Mouse (Mus musculus) midbrain, embryonic 11.5 days (tissue): ENCODE measurements around the gene Mtf2. TPM values are rescaled to one million over a fixed set of nuclear protein-coding genes. Genes with fewer than 3 reads are reported as not detected.
"Not testable (repeated sequence)": the region's sequence is repeated elsewhere in the genome, so short reads cannot be mapped to it uniquely, and the experiment has no call there.

Experiments
- ATAC-seq: fragments of 200-750 bp; cut with Nextera tagmentation; 2 replicates; pipeline ENCODE4 v1.8.0; 2017; ENCODE audit warnings: moderate TSS enrichment, moderate library complexity; ENCODE audit not compliant: low FRiP score
- DNase-seq: peaks from one replicate; pipeline ENCODE4 v3.0.0; 2015; ENCODE audit warnings: low spot score; ENCODE audit errors: missing footprints
- H3K27ac ChIP-seq: fragments of 300-500 bp; sonication (generic); 2 replicates; pipeline ENCODE4 v1.5.1; 2014; ENCODE audit warnings: low read depth, low read length
- H3K27me3 ChIP-seq: fragments of 300-500 bp; sonication (generic); 2 replicates; pipeline ENCODE4 v1.6.1; 2014; ENCODE audit warnings: mild to moderate bottlenecking, low read length, moderate library complexity, mixed read lengths; ENCODE audit not compliant: control insufficient read depth, insufficient read depth
- H3K36me3 ChIP-seq: fragments of 300-500 bp; sonication (generic); 2 replicates; pipeline ENCODE4 v1.6.1; 2014; ENCODE audit warnings: mild to moderate bottlenecking, low read length, moderate library complexity, mixed read lengths; ENCODE audit not compliant: control insufficient read depth, insufficient read depth
- H3K4me1 ChIP-seq: fragments of 300-500 bp; sonication (generic); 2 replicates; pipeline ENCODE4 v1.6.1; 2014; ENCODE audit warnings: low read length; ENCODE audit not compliant: control insufficient read depth, insufficient read depth
- H3K4me2 ChIP-seq: fragments of 300-500 bp; sonication (generic); 2 replicates; pipeline ENCODE4 v1.6.1; 2014; ENCODE audit warnings: mild to moderate bottlenecking, moderate library complexity
- H3K4me3 ChIP-seq: fragments of 300-500 bp; sonication (generic); 2 replicates; pipeline ENCODE4 v1.5.1; 2014; ENCODE audit warnings: low read depth, low read length
- H3K9ac ChIP-seq: fragments of 300-500 bp; sonication (generic); 2 replicates; pipeline ENCODE4 v1.6.1; 2014; ENCODE audit warnings: low read length
- H3K9me3 ChIP-seq: fragments of 300-500 bp; sonication (generic); 2 replicates; pipeline ENCODE4 v1.6.1; 2016; ENCODE audit warnings: low read length; ENCODE audit not compliant: control insufficient read depth
- WGBS: fragments of 180-500 bp; shearing (Covaris S2); extraction: QIAGEN DNeasy Blood & Tissue Kit; methylation state at CpG from one replicate; pipeline ENCODE4 v1.1.7; 2014; 5-methylcytosine and 5-hydroxymethylcytosine counted together
- polyA plus RNA-seq: library from polyadenylated mRNA; unstranded; fragments of >200 nt; fragmentation: Nextera tagmentation; extraction: Ambion mirVana; gene quantifications from 2 replicates; pipeline ENCODE4 v1.2.1, GENCODE M21; 2014

Mtf2 gene
- polyA plus RNA-seq, 1 experiment from 2014 or later = 124 TPM

DNA sequence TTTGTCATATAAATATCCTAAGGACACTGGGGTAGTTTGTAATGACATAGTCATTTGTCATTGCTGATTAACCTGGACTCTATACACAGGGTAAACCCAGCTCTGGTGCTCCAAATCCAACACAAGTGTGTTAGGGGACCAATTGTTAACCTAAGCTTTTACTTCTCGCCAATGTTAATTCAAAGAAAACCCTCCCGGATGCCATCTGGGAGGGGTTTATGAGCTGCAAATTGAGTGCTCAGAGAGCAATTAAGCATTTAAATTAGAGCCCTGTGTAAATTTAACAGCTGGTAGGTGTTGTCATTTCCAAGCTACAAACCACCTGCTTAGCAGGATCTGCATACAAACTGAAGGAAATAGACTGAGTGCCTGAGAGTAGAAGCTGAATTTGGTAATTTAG, 30.0 kb upstream of the Mtf2 start:
- ATAC-seq = no peak
- peak; percentile 71 for DNase-seq

GRCm38 (mm10) chr5:108042061-108042460, 23.4 kb upstream of the Mtf2 start:
- DNase-seq = peak; percentile 74
- no peaks in the 10 kb centered on the region for H3K9me3 ChIP-seq
- H3K4me2 ChIP-seq = no peak overlapping the region
- 87% methylated on average over 5 of the region's 5 CpGs for WGBS
- no peaks in the 10 kb centered on the region for H3K36me3 ChIP-seq
- no peak overlapping the region for H3K4me3 ChIP-seq
- H3K27ac ChIP-seq = no peak overlapping the region
- ATAC-seq = no peak
- no peaks in the 10 kb centered on the region for H3K27me3 ChIP-seq
- no peak overlapping the region for H3K9ac ChIP-seq
- no peaks in the 10 kb centered on the region for H3K4me1 ChIP-seq

More for the DNA sequence above, 30.0 kb upstream of the Mtf2 start:
- H3K36me3 ChIP-seq = no peaks in the 10 kb centered on the region
- H3K4me1 ChIP-seq = no peaks in the 10 kb centered on the region
- no peaks in the 10 kb centered on the region for H3K27me3 ChIP-seq
- 59% methylated on average over 2 of the region's 2 CpGs for WGBS
- H3K4me3 ChIP-seq = no peak overlapping the region
- no peak overlapping the region for H3K27ac ChIP-seq
- no peak overlapping the region for H3K4me2 ChIP-seq
- H3K9ac ChIP-seq = no peak overlapping the region
- H3K9me3 ChIP-seq = no peaks in the 10 kb centered on the region

- H3K4me1 ChIP-seq = no peaks in the 10 kb centered on the region
- H3K36me3 ChIP-seq = no peaks in the 10 kb centered on the region
- H3K9me3 ChIP-seq = no peaks in the 10 kb centered on the region
- H3K27ac ChIP-seq = no peak overlapping the region
- H3K4me3 ChIP-seq = no peak overlapping the region
- no peaks in the 10 kb centered on the region for H3K27me3 ChIP-seq
- no peak overlapping the region for H3K4me2 ChIP-seq
- H3K9ac ChIP-seq = no peak overlapping the region
- DNase-seq (peak; percentile 71), ATAC-seq (no peak)
- 73% methylated on average over 1 of the region's 1 CpGs for WGBS
These were observed 21.6 kb upstream of the Mtf2 start for GRCm38 (mm10) chr5:108043908-108044307.

GRCm38 (mm10) chr5:108049711-108050268, 15.7 kb upstream of the Mtf2 start:
- no peaks in the 10 kb centered on the region for H3K9me3 ChIP-seq
- ATAC-seq = no peak
- H3K4me1 ChIP-seq = no peaks in the 10 kb centered on the region
- H3K27ac ChIP-seq = no peak overlapping the region
- H3K4me3 ChIP-seq = no peak overlapping the region
- no peaks in the 10 kb centered on the region for H3K36me3 ChIP-seq
- no peak overlapping the region for H3K9ac ChIP-seq
- H3K4me2 ChIP-seq = no peak overlapping the region
- DNase-seq = peak; percentile 77
- 6% methylated on average over 3 of the region's 3 CpGs for WGBS
- H3K27me3 ChIP-seq = no peaks in the 10 kb centered on the region

DNA sequence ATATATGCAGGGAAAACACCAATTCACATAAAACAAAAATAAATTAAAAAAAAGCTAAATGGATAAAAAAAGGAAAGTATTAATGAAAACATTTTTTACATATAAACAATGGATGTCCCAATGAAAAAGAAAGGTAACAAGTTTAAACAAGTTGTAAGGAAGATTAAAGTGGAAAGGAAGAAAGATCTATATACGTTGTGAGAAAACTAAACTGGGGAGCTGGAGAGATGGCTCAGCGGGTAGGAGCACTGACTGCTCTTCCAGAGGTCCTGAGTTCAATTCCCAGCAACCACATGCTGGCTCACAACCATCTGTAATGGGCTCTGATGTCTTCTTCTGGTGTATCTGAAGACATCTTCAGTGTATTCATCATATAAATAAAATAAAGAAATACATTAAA, 14.4 kb upstream of the Mtf2 start:
- 79% methylated on average over 2 of the region's 2 CpGs for WGBS

DNA sequence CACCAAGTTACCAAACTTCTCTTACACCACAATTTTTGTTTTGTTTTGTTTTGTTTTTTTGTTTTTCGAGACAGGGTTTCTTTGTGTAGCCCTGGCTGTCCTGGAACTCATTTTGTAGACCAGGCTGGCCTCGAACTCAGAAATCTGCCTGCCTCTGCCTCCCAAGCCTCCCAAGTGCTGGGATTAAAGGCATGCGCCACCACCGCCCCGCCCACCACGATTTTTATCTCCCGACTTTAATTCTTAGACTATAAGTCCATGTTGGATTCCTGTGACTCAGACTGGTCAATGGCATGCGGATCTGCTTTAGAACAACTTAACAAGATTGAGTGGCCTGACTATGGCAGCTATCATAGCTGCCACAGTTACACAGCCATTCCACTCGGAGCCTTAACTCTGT, 13.7 kb upstream of the Mtf2 start:
- not testable (repeated sequence) for H3K9ac ChIP-seq, H3K27me3 ChIP-seq, H3K4me3 ChIP-seq, DNase-seq, ATAC-seq, H3K36me3 ChIP-seq, H3K4me2 ChIP-seq, H3K9me3 ChIP-seq, H3K4me1 ChIP-seq, H3K27ac ChIP-seq
- WGBS = 91% methylated on average over 9 of the region's 9 CpGs

More for the DNA sequence above, 14.4 kb upstream of the Mtf2 start:
- Histone ChIP-seq H3K27ac (no peak overlapping the region), H3K4me2 (no peak overlapping the region), H3K4me3 (no peak overlapping the region), H3K27me3 (no peaks in the 10 kb centered on the region), H3K9ac (no peak overlapping the region), H3K9me3 (no peaks in the 10 kb centered on the region), H3K4me1 (no peaks in the 10 kb centered on the region), H3K36me3 (no peaks in the 10 kb centered on the region)
- ATAC-seq = no peak
- DNase-seq = no peak

DNA sequence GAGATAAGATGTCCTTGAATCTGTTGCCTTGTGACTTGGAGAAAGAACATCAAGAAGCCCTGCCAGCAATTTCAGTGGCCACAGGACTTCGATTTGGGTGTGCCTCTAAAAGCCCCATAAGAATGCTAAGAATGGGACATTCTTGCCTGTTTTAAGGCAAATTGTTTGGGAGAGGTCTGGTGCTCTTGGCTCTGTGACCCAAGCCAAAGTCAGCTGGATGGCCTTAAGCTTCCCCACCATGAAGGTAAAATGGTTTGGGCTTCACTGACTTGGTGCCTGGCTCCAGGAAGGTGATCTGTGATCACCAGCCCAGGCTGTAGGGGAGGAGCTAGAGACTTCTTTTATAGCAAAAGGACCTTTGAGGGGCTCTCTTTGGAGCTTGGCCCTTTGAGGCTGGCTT, 13.3 kb upstream of the Mtf2 start:
- DNase-seq (no peak), ATAC-seq (no peak)
- WGBS = 86% methylated on average over 1 of the region's 1 CpGs
- no peaks in the 10 kb centered on the region for H3K36me3 ChIP-seq
- H3K27me3 ChIP-seq = no peaks in the 10 kb centered on the region
- no peaks in the 10 kb centered on the region for H3K4me1 ChIP-seq
- no peak overlapping the region for H3K4me2 ChIP-seq
- H3K4me3 ChIP-seq = no peak overlapping the region
- no peak overlapping the region for H3K27ac ChIP-seq
- no peak overlapping the region for H3K9ac ChIP-seq
- H3K9me3 ChIP-seq = no peaks in the 10 kb centered on the region

DNA sequence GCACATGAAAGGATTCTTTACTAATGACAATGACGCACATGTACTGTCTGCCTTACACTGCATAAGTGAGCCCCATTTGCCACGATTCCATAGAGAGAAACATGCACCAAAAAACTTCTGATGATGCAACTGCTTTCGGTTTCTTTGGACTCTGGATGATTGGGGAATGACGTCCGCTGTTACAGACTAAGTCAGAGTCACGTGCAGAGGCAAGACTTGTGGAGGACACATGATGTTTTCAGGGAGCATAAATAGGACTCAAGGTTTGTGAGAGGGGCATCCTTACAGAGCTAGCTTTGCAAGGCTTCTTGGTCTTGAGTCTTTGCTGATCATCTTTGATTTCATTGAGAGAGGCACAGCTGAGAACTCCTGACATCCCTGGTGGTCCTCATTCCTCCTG, 11.9 kb upstream of the Mtf2 start:
- no peak overlapping the region for H3K9ac ChIP-seq
- H3K4me3 ChIP-seq = no peak overlapping the region
- H3K27me3 ChIP-seq = no peaks in the 10 kb centered on the region
- 91% methylated on average over 6 of the region's 6 CpGs for WGBS
- H3K36me3 ChIP-seq = no peaks in the 10 kb centered on the region
- no peak overlapping the region for H3K27ac ChIP-seq
- no peaks in the 10 kb centered on the region for H3K9me3 ChIP-seq
- ATAC-seq (no peak), DNase-seq (peak; percentile 44)
- H3K4me1 ChIP-seq = no peaks in the 10 kb centered on the region
- no peak overlapping the region for H3K4me2 ChIP-seq

DNA sequence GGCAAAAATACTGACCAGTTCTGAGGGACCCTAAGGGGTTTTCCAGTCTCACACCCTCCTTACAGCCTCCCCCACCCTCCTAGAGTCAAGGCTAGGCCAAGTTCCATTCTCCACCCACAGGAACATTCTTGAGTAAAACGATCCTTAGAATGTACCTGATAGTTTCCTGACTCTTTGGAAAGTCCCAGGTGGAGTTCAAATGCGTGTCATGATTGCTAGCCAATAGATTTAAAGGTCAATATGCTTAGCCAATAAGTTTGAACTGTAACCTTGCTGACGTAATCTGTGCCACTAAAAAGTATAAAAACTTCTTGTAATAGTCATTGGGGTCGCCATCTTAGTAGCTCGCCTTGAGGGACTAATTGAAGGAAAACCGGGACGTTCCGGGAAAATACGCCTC, 5.1 kb upstream of the Mtf2 start:
- Histone ChIP-seq H3K9me3 (no peaks in the 10 kb centered on the region), H3K4me2 (no peak overlapping the region), H3K27me3 (no peaks in the 10 kb centered on the region), H3K27ac (no peak overlapping the region), H3K36me3 (no peaks in the 10 kb centered on the region), H3K4me1 (no peaks in the 10 kb centered on the region), H3K9ac (no peak overlapping the region), H3K4me3 (no peak overlapping the region)
- ATAC-seq = no peak
- WGBS = 93% methylated on average over 9 of the region's 9 CpGs
- DNase-seq = peak; percentile 17
